Mouse (Mus musculus): ENCODE measurements around the gene Tango2. TPM values are rescaled to one million over a fixed set of nuclear protein-coding genes. Genes with fewer than 3 reads are reported as not detected.

The Tango2 gene
- polyA plus RNA-seq, 1 experiment from 2014 or later = 50.5 TPM

DNA sequence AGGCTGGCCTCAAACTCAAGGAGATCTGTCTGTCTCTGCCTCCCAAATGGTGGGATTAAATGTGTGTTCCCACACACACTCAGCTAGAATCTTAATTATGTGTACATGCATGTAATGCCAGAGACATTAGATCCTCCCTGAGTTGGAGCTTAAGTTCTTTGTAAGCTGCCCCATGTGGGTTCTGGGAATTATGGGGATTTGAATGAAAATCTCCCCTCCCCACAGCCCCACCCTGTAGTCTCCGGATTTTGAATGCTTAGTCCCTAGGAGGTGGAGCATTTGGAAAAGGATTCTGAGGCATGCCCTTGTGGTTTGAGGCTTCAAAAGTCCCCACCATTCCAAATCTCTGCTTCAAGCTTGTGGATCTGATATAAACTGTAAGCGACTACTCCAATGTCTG lies 72.7 kb downstream of the Tango2 start:
- peaks cover 89% of the 10 kb centered on the region for H3K36me3 ChIP-seq
- no peak overlapping the region for H3K4me2 ChIP-seq (replicated peaks)
- H3K4me3 ChIP-seq = no peak overlapping the region
- H3K9ac ChIP-seq = no peak overlapping the region
- H3K9me3 ChIP-seq (replicated peaks) = no peaks in the 10 kb centered on the region
- H3K4me1 ChIP-seq = no peaks in the 10 kb centered on the region
- H3K27ac ChIP-seq = no peak overlapping the region
- no peaks in the 10 kb centered on the region for H3K27me3 ChIP-seq
- no peak for ATAC-seq (ENCODE audit: low FRiP score)
- 94% methylated on average over 2 of the region's 2 CpGs for WGBS

DNA sequence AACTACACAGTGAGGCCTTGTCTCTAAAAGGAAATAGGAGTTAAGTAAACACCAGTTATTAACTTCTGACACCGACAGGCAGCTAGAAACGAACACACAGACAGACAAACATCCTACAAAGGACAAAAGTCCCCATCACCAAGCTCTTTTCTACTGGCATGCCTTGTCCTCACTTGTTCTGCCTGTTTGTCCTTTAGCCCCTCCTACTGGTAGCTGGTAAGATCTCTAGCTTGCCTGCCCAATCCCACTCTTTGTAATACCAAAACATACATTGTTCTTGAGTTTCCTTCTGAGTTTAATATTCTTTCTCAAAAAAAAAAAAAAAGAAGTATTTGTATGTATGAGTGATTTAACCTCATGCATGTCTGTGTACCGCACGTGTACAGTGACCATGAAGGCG lies 79.7 kb downstream of the Tango2 start:
- peaks cover 90% of the 10 kb centered on the region for H3K36me3 ChIP-seq
- no peaks in the 10 kb centered on the region for H3K9me3 ChIP-seq (replicated peaks)
- no peak overlapping the region for H3K27ac ChIP-seq
- no peak overlapping the region for H3K4me2 ChIP-seq (replicated peaks)
- H3K4me1 ChIP-seq = no peaks in the 10 kb centered on the region
- H3K4me3 ChIP-seq = no peak overlapping the region
- 92% methylated on average over 5 of the region's 5 CpGs for WGBS
- no peak overlapping the region for H3K9ac ChIP-seq
- H3K27me3 ChIP-seq = no peaks in the 10 kb centered on the region
- no peak for ATAC-seq (ENCODE audit: low FRiP score)

GRCm38 (mm10) chr16:18265024-18265423 lies 82.9 kb downstream of the Tango2 start:
- Histone ChIP-seq H3K4me3 (no peak overlapping the region), H3K4me2 (replicated peaks) (no peak overlapping the region), H3K4me1 (no peaks in the 10 kb centered on the region), H3K27ac (no peak overlapping the region), H3K27me3 (no peaks in the 10 kb centered on the region), H3K36me3 (peaks cover 85% of the 10 kb centered on the region), H3K9me3 (replicated peaks) (no peaks in the 10 kb centered on the region), H3K9ac (no peak overlapping the region)
- no peak for ATAC-seq (ENCODE audit: low FRiP score)
- WGBS = 92% methylated on average over 2 of the region's 2 CpGs

DNA sequence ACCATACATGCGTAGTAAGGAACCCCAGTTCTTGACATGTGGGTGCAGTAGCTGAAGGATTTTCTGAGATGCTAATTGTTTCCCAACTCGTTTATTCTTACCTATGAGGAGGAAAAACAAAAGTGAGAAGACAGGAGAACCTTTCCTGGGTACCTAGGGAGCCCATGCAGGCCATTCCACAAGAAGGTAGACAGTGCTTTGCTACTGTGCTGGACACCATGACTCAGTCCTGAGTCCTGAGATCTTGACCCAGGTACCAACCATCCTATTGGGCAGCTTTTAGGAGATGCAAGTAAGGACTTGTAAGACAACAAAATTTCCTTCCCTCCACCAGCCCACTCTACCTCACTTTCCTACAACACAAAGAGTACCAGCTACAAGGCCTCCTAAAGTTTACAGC lies 89.7 kb downstream of the Tango2 start, which contains the start of gene Gm49776:
Gm49776 (minus strand) TSS at position 101 of the 400 bp plus-strand sequence.
- Histone ChIP-seq H3K4me2 (replicated peaks) (no peak within 1 kb of the TSS), H3K27me3 (no peaks in the 10 kb centered on the region), H3K4me1 (no peaks in the 10 kb centered on the region), H3K9me3 (replicated peaks) (no peaks in the 10 kb centered on the region), H3K27ac (no peak within 1 kb of the TSS), H3K36me3 (peaks cover 90% of the 10 kb centered on the region), H3K9ac (no peak within 1 kb of the TSS), H3K4me3 (no peak within 1 kb of the TSS)
- 98% methylated on average over 2 of the region's 2 CpGs for WGBS
- ATAC-seq (ENCODE audit: low FRiP score) = no peak

DNA sequence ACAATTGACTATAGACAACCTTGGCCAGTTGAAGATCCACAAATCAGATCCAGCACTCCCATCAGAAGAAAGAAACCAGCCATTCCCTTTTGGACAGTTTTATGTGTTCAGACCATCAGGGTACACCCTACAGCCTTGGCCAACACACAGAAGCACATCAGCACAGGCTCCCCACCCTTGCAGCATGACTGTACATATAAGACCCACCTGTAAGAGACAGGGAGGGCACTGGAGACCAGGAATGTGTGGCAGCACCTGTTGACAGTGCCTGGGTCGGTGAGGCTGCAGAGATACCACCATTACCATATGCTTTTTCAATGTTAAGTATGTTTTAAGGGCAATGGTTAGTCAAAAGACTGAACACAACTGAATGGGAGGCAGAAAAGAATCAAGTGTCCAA lies 94.0 kb downstream of the Tango2 start:
- Histone ChIP-seq H3K4me3 (no peak overlapping the region), H3K9ac (no peak overlapping the region), H3K4me1 (peaks cover 26% of the 10 kb centered on the region), H3K4me2 (replicated peaks) (no peak overlapping the region), H3K27ac (no peak overlapping the region), H3K36me3 (peaks cover 81% of the 10 kb centered on the region), H3K9me3 (replicated peaks) (no peaks in the 10 kb centered on the region), H3K27me3 (no peaks in the 10 kb centered on the region)
- ATAC-seq (ENCODE audit: low FRiP score) = no peak
- WGBS = 91% methylated on average over 1 of the region's 1 CpGs

GRCm38 (mm10) chr16:18252736-18253135 lies 95.2 kb downstream of the Tango2 start:
- Histone ChIP-seq H3K36me3 (peaks cover 71% of the 10 kb centered on the region), H3K4me1 (peaks cover 26% of the 10 kb centered on the region), H3K4me2 (replicated peaks) (no peak overlapping the region), H3K27me3 (no peaks in the 10 kb centered on the region), H3K9ac (no peak overlapping the region), H3K9me3 (replicated peaks) (no peaks in the 10 kb centered on the region), H3K27ac (no peak overlapping the region), H3K4me3 (no peak overlapping the region)
- WGBS = 90% methylated on average over 6 of the region's 6 CpGs
- ATAC-seq (ENCODE audit: low FRiP score) = no peak

DNA sequence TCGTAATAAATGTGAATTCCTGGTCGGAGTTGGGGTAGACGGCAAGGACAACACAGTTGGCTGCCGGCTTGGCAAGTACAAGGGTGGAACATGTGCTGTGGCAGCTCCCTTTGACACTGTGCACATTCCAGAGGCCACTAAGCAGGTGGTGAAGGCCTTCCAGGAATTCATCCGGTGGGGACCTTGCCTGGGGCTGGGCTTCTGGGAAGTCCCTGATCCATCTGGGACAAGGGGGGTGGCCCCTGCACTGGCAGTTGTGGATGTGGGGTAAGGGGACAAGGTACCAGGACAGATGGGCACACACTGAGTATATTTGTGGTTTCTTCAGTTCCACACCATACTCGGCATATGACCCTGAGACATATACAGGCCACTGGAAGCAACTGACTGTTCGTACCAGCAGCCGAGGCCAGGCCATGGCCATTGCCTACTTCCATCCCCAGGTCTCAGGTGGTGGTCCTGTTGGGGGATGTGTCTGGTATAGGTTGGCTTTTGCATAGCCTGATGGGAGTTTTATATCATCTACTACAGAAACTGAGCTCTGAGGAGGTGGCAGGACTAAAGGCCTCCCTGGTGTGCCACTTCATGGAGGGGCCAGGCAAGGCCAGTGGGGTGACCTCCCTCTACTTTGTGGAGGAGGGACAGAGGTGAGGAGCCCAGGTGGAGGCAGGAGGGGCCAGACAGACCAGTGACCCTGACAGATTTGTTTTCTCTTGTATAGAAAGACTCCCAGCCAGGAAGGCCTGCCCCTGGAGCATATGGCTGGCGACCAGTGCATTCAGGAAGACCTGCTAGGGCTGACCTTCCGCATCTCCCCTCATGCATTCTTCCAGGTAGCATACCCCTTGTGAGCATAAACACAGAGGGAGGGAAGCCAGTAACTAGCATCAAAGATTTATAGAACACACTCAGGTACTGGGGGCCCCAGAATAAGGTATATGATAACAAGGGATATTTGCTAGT lies 96.8 kb downstream of the Tango2 start:
- Histone ChIP-seq H3K27me3 (no peaks in the 10 kb centered on the region), H3K36me3 (peaks cover 61% of the 10 kb centered on the region), H3K9me3 (replicated peaks) (no peaks in the 10 kb centered on the region), H3K9ac (no peak overlapping the region; the same call in none of the 2 replicates), H3K4me1 (peaks cover 38% of the 10 kb centered on the region), H3K4me2 (replicated peaks) (peak overlapping the region; percentile 88), H3K27ac (no peak overlapping the region), H3K4me3 (peak overlapping the region; percentile 86; the same call in 1 of the 2 replicates)
- 72% methylated on average over 10 of the region's 10 CpGs for WGBS
- no peak for ATAC-seq (ENCODE audit: low FRiP score)

MicroRNAs encoded within 50 kb of the gene (microRNA counts, 519-probe panel; counts per million panel counts)
- microRNA mmu-miR-1306 (470 counts per million, percentile 58 among the panel's probes with 10 or more counts), microRNA mmu-miR-185 (3,796 counts per million, percentile 78 among the panel's probes with 10 or more counts)

Small RNAs within 50 kb of the gene (microRNA-seq; reads per million reads assigned to microRNA genes)
- gene Gm24572 (1.1 reads per million), gene Gm26219 (not detected), gene Mir1306 (248 reads per million, percentile 59 among the genes with 10 or more reads in this experiment), gene Mir185 (438 reads per million, percentile 65 among the genes with 10 or more reads in this experiment)

Other genes starting within 250 kb of the Tango2 start
- 7.8 and 8.0 TPM in 2 replicates for gene Rtn4r, start 220.5 kb downstream of the Tango2 start, polyA plus RNA-seq (2016; fragmentation: Nextera tagmentation; extraction: Ambion mirVana)
- gene Ccdc188, start 130.2 kb downstream of the Tango2 start, polyA plus RNA-seq (2016; fragmentation: Nextera tagmentation; extraction: Ambion mirVana) = not detected in 2 replicates
- 19.4 TPM in 2 replicates for gene Zdhhc8, start 113.0 kb downstream of the Tango2 start, polyA plus RNA-seq (2016; fragmentation: Nextera tagmentation; extraction: Ambion mirVana)
- 99.6 and 102 TPM in 2 replicates for gene Trmt2a, start 99.4 kb downstream of the Tango2 start, polyA plus RNA-seq (2016; fragmentation: Nextera tagmentation; extraction: Ambion mirVana)
- gene Ranbp1, start 99.4 kb downstream of the Tango2 start, polyA plus RNA-seq (2016; fragmentation: Nextera tagmentation; extraction: Ambion mirVana) = 675 and 701 TPM in 2 replicates
- gene Gm49776, start 89.8 kb downstream of the Tango2 start, polyA plus RNA-seq (2016; fragmentation: Nextera tagmentation; extraction: Ambion mirVana) = 1.7 and 3.9 TPM in 2 replicates
- 34.2 and 35.0 TPM in 2 replicates for gene Dgcr8, start 58.9 kb downstream of the Tango2 start, polyA plus RNA-seq (2016; fragmentation: Nextera tagmentation; extraction: Ambion mirVana)
- gene Arvcf, start 79 bp upstream of the Tango2 start, polyA plus RNA-seq (2016; fragmentation: Nextera tagmentation; extraction: Ambion mirVana) = 105 and 119 TPM in 2 replicates
- 20.2 and 20.3 TPM in 2 replicates for gene Txnrd2, start 78.3 kb upstream of the Tango2 start, polyA plus RNA-seq (2016; fragmentation: Nextera tagmentation; extraction: Ambion mirVana)
- 58.4 and 60.3 TPM in 2 replicates for gene Comt, start 78.7 kb upstream of the Tango2 start, polyA plus RNA-seq (2016; fragmentation: Nextera tagmentation; extraction: Ambion mirVana)
- gene Gnb1l, start 150.6 kb upstream of the Tango2 start, polyA plus RNA-seq (2016; fragmentation: Nextera tagmentation; extraction: Ambion mirVana) = 11.5 and 12.4 TPM in 2 replicates
- 2.3 and 2.9 TPM in 2 replicates for gene Rtl10, start 150.8 kb upstream of the Tango2 start, polyA plus RNA-seq (2016; fragmentation: Nextera tagmentation; extraction: Ambion mirVana)
- gene Tbx1, start 242.6 kb upstream of the Tango2 start, polyA plus RNA-seq (2016; fragmentation: Nextera tagmentation; extraction: Ambion mirVana) = 15.4 and 15.5 TPM in 2 replicates